Mouse (Mus musculus) c-Kit-positive CD71-negative TER-119-negative erythroid progenitor cells, embryonic 14.5 days (primary cell): ENCODE data around the gene Cd5.

ENCODE experiments used
- DNase-seq: peaks from one replicate; pipeline ENCODE4 v3.0.0-alpha.2; 2013; ENCODE audit warnings: low read depth

Cd5 gene

GRCm38 (mm10) chr19:10738811-10739210, at the start of gene Cd5:
TSS of gene Cd5 (minus strand) at chr19:10739002.
- peak; percentile 37 for DNase-seq

GRCm38 (mm10) chr19:10788242-10788641, 49.4 kb upstream of the Cd5 start:
- no peak for DNase-seq

- DNase-seq: no peak
Measured at GRCm38 (mm10) chr19:10787406-10787805, 48.6 kb upstream of the Cd5 start.

- DNase-seq: no peak
Measured at GRCm38 (mm10) chr19:10786753-10787152, 48.0 kb upstream of the Cd5 start.

GRCm38 (mm10) chr19:10784796-10785459, 46.1 kb upstream of the Cd5 start:
- no peak for DNase-seq

- DNase-seq: no peak
Measured at GRCm38 (mm10) chr19:10784061-10784460, 45.3 kb upstream of the Cd5 start.

- no peak for DNase-seq
Measured at GRCm38 (mm10) chr19:10783168-10783567, 44.4 kb upstream of the Cd5 start.

GRCm38 (mm10) chr19:10781641-10782040, 42.8 kb upstream of the Cd5 start:
- DNase-seq: no peak

- no peak for DNase-seq
Measured at GRCm38 (mm10) chr19:10776906-10777305, 38.1 kb upstream of the Cd5 start.

GRCm38 (mm10) chr19:10774141-10774540, 35.3 kb upstream of the Cd5 start:
- no peak for DNase-seq

GRCm38 (mm10) chr19:10773384-10773783, 34.6 kb upstream of the Cd5 start:
- no peak for DNase-seq

- DNase-seq: no peak
Measured at GRCm38 (mm10) chr19:10772866-10773265, 34.1 kb upstream of the Cd5 start.

GRCm38 (mm10) chr19:10771995-10772394, 33.2 kb upstream of the Cd5 start:
- no peak for DNase-seq

- no peak for DNase-seq
Measured at GRCm38 (mm10) chr19:10769429-10770195, 30.8 kb upstream of the Cd5 start.

- no peak for DNase-seq
Measured at GRCm38 (mm10) chr19:10768694-10769428, 30.1 kb upstream of the Cd5 start.

GRCm38 (mm10) chr19:10767631-10768030, 28.8 kb upstream of the Cd5 start:
- DNase-seq: no peak

- DNase-seq: no peak
Measured at GRCm38 (mm10) chr19:10763381-10764031, 24.7 kb upstream of the Cd5 start.

- DNase-seq: no peak
Measured at GRCm38 (mm10) chr19:10762468-10762867, 23.7 kb upstream of the Cd5 start.

- no peak for DNase-seq
Measured at GRCm38 (mm10) chr19:10761794-10762415, 23.1 kb upstream of the Cd5 start.

- DNase-seq: no peak
Measured at GRCm38 (mm10) chr19:10759983-10760831, 21.4 kb upstream of the Cd5 start.

GRCm38 (mm10) chr19:10759525-10759924, 20.7 kb upstream of the Cd5 start:
- no peak for DNase-seq
